ENCODE assay signal across 8 mouse cellular contexts in the genomic region with DNA sequence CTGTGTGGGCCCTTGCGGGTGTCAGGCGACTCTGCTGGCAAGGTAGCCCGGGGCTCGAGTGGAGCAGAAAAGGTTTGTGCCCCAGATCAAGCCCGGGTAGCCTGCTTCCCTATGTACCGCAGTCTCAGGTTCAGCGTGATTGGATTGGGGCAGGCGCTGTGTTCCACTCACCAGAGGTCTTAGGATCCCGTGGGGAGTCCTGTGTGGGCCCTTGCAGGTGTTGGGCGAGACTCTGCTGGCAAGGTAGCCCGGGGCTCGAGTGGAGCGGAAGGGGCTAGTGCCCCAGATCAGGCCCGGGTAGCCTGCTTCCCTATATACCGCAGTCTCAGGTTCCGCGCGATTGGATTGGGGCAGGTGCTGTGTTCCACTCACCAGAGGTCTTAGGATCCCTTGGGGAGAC.
DNase-seq lines count a peak whose midpoint lies in the region.
"Not testable (repeated sequence)": the region's sequence is repeated elsewhere in the genome, so short reads cannot be mapped to it uniquely, and the experiment has no call there.

No protein-coding gene starts in this region.

- intact Hi-C loops in heart, postnatal 25 days (cut with DNase I), result not testable (repeated sequence)

- DNase-seq in adrenal gland, adult (ENCODE audit: inconsistent age in 2 of 2, low spot score in 1 of 2), result peak; percentile 12 to 36
- peak; percentile 11 for DNase-seq in cerebellum, adult 11-12 months
- peak; percentile 94 for DNase-seq in heart, adult 11 months
- peak; percentile 13 for DNase-seq in heart, postnatal 25 days (ENCODE audit: low spot score)
- DNase-seq in kidney, adult 18-20 months, result peak; percentile 6
- peak; percentile 10 to 27 for DNase-seq in lung, postnatal 4 days
- peak; percentile 1 to 3 for DNase-seq in thymus, adult 18-20 months
- peak; percentile 24 for DNase-seq in urinary bladder, adult 2 months (ENCODE audit: low spot score)

Comparison
In these comparisons a context has a peak if more than half of its experiments do, and no peak if none do; other contexts are left out.
1. Peak in every context shown above with its lines: DNase-seq.
2. DNase-seq: peak in every context shown above with its lines; median percentile 94 in heart, adult 11 months; 24 in adrenal gland, adult; 24 in urinary bladder, adult 2 months; 18 in lung, postnatal 4 days; 13 in heart, postnatal 25 days; 11 in cerebellum, adult 11-12 months; 6 in kidney, adult 18-20 months; 2 in thymus, adult 18-20 months.